Mouse (Mus musculus): ENCODE measurements at regions not wholly inside any gene's neighbourhood (a gene's known extent, or its start where the extent isn't known, plus 50 kb on each side); places are given as distances from the start of the nearest gene placed in this dataset.

DNA sequence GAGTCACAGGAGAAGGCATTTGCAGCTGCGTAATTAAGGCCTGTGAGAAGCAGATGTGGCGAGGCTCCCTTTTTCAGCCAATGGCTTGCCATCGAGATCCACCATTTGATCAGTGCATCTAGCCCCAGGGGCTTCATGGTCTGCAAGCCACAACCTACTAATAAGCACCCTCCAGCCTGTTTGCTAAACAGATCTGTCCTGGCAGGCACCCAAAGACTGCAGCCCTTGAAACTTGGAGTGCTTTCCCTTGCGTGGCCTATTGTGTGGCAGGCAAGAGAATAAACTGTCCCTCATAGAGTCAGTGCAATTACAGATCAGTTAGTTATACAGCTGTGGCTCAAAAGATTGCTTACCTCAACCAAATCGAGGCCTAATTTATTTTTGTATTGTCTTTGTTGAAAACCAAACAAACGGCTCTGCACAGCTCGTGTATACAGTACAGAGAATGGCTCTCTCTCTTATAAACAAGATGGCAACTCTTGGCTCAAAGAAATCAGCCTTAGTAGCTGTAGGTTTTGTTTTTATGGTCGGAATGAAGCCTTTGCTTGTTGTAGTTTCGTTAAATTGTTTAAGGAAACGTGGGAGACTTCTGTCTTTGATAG lies 195.9 kb upstream of the Satb2 start:
- intact Hi-C loops (cut with DNase I) = no loop called here

DNA sequence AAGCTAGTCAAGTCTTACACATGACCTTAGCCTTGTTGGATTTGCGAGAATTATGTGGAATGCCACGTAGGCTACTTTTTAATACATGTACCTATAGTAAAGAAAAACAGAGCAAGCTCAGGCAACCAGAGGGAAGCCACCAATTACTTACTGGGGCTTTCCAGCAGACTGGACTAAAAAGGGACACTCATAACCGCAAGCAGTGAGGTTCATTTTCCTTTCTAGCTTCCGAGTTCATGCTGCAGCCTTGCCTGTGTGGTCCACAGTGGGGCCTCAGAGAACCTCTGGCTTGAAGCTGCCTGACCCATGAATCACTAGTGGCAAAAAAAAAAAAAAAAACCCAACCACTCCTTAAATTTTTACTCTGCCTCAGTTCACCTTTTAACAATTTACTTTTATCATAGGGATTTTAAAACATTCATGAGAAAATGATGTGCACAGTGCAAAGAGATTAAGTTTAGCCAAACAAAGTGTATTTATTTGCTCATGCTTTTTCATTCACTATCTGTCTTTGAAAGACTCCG lies 188.6 kb upstream of the 1700066M21Rik start:
- intact Hi-C loops (cut with DNase I) = no loop called here

DNA sequence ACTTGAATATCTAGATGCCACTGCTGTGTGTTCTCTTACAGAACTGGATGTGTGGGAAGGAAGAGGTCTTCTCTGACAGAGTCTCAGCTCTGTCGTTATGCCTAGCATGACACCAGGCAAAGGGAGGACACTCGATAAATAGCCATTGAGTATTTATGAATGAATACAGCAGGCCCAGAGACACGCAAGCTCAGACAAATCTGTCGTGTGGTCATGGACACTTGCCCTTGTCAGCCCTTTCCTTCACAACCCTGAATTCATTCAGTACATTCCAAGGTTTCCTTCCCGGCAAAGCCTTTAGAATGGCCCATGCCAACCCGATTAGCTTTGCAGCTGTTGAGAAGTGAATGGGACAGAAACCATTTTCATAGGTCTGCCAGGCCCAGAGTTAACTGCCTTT lies 176.1 kb upstream of the 1700066M21Rik start:
- intact Hi-C loops (cut with DNase I) = loop anchor here (10.0 kb wide), 1 partner anchor 1236 kb away; no protein-coding TSS in a partner anchor

DNA sequence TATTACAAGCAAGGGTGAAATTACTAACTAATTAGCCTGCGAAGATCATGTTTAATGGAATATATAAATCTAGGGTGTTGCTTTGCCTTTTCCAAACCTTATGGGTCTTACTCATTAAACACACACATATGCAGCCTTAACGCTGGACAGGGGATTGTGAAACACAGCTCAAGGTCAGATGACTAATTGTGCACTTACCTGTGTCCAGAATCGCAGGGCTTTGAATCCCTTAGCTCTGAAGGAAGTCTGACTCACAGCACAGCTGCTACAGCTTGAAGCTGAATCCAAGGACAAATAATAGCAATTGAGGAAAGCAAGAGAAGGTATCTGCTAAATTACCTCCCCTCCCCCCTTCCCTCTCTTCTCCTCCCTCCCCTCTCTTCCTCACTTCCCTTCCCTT lies 173.1 kb upstream of the 1700066M21Rik start:
- intact Hi-C loops (cut with DNase I) = loop anchor here (10.0 kb wide), 1 partner anchor 1240 kb away; no protein-coding TSS in a partner anchor

DNA sequence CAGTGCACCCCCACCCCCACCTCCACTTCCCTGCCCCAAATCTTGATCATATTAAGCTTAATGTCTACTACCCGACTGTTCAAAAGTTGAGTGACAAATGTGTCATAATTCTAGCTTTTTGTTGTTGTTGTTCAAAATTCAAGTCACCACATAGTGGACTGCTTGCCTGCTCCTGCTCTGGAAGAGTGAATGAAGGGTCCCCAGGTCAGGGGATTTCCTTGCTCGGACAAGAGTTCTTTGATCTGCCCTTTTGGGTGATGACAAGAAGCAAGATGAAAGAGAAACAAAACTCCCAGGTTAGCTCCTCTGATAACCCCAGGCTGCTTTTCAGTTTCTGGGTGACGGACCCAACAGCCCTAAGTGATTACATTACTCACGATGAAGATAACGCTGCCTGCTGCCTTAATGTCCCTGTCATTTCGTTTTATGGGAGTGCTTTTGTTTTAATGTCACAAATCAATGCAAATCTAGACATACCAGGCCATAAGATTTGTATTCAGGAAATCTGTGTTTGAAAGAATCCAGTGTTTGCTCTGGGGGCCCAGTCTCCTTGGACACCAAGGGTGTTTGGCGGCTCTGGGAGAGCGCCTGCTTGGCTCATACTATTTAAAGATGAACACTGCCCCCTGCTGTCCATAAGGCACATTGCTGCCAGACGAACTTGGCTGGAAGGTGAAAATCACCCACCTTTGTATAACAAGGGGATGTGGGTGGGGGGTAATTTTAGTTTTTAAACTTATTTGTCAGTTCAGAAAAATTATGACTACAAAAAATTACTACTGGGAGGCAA lies 172.0 kb upstream of the 1700066M21Rik start:
- intact Hi-C loops (cut with DNase I) = loop anchor here (5.0 to 10.0 kb wide), 2 partner anchors 1241 to 1318 kb away; no protein-coding TSS in a partner anchor

DNA sequence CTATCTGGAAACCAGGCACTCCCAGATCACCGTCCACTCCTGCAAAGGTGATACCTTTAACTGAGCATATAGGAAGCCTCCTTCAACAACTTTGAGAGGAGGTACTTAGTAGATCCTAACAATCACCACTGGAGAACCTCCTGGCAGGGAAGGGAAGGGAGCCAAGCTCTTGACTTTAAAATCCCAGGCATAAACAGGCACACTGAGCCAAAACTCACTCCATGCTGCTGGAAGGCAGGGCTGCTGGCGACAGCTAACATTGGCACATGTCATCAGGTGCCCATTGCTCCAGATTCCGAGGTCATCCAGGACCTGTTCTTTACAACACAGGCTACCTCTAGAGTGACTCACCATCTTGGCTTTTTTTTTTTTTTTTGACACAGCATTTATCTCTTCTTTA lies 170.9 kb upstream of the 1700066M21Rik start:
- intact Hi-C loops (cut with DNase I) = loop anchor here (5.0 to 10.0 kb wide), 2 partner anchors 1242 to 1319 kb away; no protein-coding TSS in a partner anchor

DNA sequence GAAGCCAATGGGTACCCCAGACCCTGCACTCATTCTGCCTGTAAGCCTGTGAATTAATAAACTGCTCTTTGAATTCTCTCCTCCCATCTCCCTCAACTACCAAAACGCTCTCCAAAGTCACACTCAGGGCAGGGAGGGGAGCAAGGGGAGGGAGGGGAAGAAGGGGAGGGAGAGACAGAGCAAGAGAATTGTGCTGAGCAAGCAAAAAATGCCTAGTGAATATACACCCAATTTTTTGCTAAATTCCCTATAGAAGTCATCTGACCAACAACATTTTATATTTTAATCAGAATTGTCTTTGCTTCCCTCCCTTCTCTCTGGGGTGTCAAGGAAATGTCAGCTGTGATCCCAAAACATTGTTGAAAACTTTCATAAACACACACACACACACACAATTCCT lies 170.5 kb upstream of the 1700066M21Rik start:
- intact Hi-C loops (cut with DNase I) = loop anchor here (5.0 to 10.0 kb wide), 2 partner anchors 1242 to 1320 kb away; no protein-coding TSS in a partner anchor

DNA sequence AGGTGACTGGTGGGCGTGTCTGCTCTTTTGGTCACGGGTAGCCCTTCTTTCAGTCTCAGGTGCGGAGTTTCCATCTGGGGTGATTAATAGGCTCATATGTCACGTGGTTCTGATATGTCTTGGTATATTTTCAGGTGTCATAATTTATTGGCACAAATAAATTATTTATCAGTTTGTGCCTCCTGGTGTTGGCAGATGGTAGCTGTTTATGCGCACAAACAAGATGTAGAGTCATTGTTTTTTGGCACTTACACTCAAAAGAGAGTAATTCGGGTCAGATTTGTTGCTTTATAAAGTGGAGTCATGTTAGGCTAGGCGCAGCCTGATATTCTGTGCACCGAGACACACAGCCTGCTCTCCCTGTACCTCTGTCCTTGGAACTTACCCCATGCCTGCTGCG lies 169.0 kb upstream of the 1700066M21Rik start:
- intact Hi-C loops (cut with DNase I) = loop anchor here (5.0 to 10.0 kb wide), 2 partner anchors 1244 to 1321 kb away; no protein-coding TSS in a partner anchor

DNA sequence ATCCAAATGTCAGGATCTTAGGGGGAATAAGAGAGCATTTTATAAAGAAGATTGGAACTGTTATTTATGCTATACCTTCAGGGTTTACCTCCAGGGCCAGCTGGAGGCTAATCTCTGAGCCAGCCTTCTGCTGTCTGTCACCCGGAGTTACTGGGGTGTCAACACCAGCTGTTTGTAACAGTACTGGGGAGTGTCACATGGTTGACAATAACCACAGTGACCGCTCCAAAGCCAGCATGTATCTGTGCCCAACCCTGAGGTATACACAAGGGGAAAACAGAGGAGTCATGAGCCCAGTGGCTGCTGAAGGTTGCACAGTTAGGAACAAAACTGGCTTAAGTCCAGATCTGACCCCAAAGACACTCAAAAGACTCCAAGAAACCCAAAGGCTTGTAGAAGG lies 168.1 kb upstream of the 1700066M21Rik start:
- intact Hi-C loops (cut with DNase I) = loop anchor here (5.0 to 10.0 kb wide), 2 partner anchors 1244 to 1322 kb away; no protein-coding TSS in a partner anchor

DNA sequence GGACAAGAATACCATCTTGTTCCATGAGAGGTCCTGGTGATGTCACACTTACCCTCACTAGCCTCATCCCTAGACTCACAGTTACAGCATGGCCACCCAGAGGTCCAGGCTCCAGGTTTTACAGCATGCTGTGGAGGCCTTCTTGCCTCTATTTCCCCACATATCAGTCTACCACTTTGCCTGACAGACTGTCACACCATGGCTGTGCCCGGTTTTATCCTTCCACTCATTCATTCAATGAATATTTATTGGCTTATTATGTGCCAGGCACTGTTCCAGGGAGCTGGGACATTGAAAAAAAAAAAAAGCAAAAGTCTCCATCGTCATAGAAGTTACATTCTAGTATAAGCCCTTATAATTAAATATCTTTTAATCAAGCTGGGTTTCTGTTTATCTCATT lies 166.4 kb upstream of the 1700066M21Rik start:
- intact Hi-C loops (cut with DNase I) = no loop called here

GRCm38 (mm10) chr1:57213428-57213874 lies 164.0 kb upstream of the 1700066M21Rik start:
- intact Hi-C loops (cut with DNase I) = no loop called here

DNA sequence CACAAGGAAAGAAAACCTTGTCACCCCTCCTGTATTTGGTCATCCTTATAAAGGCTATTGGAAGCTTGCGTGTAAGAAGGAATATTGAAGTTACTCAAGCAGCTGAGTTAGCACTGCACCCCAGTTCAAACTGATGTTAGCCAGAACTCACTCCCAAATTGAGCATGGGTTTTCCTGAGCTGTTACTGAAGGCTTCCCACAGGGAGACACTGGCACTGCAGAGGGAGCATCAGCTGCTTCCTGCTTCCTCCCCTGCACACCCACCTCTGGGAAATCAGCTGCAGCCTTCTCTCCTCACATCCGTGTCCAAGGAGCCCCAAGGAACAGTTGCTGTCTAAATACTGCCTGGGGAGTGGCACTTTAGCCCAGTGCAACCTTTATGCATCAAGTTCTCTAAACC lies 163.2 kb upstream of the 1700066M21Rik start:
- intact Hi-C loops (cut with DNase I) = no loop called here

DNA sequence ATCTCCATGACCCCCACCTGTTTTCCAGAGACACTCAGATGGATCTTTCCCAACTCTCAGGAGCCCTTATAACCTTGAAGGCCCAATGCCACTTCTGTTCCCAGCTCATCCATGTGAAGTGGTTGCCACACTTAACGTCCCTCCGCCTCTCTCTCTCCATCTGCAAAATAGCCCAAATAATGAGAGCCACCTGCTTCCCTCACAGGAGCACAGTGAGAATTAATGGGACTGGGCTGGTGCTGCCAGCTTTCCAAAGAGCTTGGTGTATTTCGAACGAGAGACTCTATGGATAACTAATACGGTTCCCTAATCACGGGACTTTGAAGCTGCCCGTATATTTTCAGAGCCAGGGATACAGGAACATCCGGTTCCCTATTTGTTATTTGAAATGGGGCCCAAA lies 159.8 kb upstream of the 1700066M21Rik start:
- intact Hi-C loops (cut with DNase I) = no loop called here

GRCm38 (mm10) chr1:57218127-57218526 lies 159.3 kb upstream of the 1700066M21Rik start:
- intact Hi-C loops (cut with DNase I) = no loop called here

DNA sequence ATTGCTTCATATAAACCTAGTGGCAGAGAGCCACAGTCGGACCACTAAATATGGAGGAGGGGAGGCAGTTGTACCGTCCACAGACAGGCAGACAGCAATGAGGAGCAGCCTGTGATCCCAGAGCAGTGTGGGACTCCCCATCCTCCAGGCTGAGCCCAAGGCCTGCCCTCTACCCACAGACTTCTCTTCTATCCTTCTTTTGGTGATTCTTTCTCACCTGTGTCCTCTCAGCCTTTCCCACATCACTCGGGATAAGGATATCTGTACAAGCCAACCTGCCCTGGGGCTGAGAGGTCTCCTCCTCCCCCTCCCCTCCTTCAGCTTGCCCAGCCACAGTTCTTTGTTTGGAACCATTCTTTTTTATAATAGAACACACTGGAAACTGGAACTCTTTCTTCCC lies 158.8 kb upstream of the 1700066M21Rik start:
- intact Hi-C loops (cut with DNase I) = no loop called here

DNA sequence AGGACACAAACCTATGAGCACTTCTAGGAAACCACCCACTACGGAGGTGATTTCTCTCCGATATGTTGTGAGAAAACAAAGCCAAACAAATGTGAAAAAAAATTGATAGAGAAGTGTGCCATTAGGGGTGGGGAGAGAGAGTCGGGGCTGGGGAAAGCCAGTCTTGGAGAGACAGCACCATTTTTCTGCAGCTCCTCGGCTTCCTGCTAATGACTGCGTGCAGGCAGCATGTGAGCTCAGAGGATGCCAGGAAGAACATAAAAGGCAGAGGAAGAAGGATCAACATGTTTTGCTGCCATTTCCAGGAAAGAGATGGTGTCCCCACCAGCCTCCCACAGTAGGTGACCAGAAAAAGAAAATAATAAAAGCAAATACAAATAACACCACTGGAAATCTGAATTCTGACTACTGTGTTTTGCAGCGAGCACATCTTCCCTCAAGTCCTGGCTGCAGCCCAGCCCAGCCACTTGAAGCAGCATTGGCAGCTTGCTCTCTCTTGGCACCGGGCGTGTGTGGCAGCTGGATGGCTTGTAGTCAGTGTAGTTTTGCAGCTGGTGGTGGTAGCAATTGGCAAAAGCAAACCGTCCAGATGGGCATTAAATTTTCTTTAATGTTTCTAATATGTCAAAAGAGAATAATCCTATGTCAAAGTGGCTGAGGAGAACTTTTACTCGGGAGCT lies 152.9 kb upstream of the 1700066M21Rik start:
- intact Hi-C loops (cut with DNase I) = no loop called here

DNA sequence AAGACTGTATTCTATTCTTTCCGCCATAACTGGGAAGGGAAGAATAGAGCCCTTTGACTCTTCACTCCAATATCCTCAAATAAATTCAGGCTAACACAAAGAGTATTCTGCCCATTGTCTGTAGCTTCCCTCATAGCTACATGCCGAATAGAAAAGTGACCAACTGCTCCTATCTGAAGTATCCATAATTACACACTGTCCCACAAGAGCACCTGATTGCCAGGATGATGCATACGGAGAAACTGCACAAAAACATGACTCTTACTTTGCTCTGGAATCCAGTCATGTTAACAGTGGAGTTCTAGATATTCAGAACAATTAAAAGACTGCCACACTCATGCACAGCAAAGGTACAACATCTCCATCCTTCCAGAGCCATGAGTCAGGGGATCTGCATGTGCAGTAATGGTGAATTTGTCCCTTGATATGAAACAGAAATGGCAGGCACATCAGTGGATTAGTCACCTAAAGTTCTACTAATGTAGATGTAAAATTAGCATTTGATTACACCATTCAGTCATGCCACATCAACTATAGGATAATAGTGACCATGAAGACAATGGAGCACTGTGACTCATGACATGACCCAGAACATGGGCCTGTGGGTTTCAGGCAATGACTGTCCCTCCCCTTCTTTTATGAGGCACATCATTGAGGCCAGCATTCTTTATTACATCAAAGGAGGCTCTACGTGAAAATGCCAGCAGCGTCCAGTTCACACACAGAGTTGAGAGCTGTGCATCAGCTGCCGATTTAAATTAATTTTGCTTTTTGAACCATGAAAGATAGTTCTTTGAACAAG lies 133.6 kb upstream of the 1700066M21Rik start:
- intact Hi-C loops (cut with DNase I) = no loop called here

- intact Hi-C loops (cut with DNase I) = no loop called here
Measured at GRCm38 (mm10) chr1:57259626-57260025, 117.8 kb upstream of the 1700066M21Rik start.

DNA sequence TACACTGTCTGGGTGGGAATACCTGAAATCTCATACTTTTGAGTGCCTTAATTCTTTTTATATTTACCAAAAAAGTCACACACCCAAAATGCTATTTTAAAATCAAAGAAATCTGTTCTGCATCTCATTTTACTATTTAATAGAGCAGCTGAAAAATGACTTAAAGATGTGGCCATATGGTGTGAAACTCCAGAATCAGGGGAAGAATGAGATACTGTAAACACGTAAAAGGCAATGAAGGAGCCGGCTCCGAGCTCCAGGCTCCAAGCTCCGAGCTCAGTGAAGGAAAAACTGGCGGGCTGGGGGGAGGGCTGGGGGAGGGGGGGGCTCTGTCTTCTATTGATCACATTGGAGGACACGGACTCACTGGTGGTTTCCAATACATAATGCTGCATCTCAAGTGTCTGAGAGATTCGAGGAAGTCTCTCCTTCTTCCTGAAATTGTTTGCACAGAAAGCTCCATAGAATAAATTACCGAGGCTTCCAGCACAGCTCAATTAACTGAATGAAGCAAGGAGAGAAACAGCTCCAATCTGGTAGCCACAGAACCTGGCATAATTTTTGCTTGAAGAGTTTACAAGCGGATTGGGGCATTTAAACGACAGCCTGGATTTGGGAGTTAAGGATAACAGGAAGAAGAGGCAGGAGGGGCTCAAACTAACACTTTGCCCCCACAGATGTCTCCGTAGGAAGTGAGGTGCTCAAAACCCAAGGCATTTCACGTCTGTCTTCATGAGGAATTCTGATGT lies 112.2 kb upstream of the 1700066M21Rik start:
- intact Hi-C loops (cut with DNase I) = no loop called here

GRCm38 (mm10) chr1:57266695-57267094 lies 110.7 kb upstream of the 1700066M21Rik start:
- intact Hi-C loops (cut with DNase I) = no loop called here

Data from adrenal gland (tissue).